Mouse (Mus musculus): Measurements from ENCODE around the gene Gm5737. TPM values are rescaled to one million over a fixed set of nuclear protein-coding genes. Genes with fewer than 3 reads are reported as not detected.

The Gm5737 gene
- total and polyA plus RNA-seq, 3 experiments, result 0.34 to 0.70 TPM; not detected in 1

GRCm38 (mm10) chr7:120865832-120866231 lies 53.7 kb downstream of the Gm5737 start:
- peak; percentile 41 to 66 for DNase-seq
- H3K27ac ChIP-seq, result peak overlapping the region; percentile 59
- H3K27me3 ChIP-seq (ENCODE audit: control insufficient read depth, insufficient read depth, low read length), result no peaks in the 10 kb centered on the region
- H3K4me3 ChIP-seq, result no peak overlapping the region
- no peak overlapping the region for H3K9ac ChIP-seq (ENCODE audit: low read depth, low read length)
- peaks cover 17% of the 10 kb centered on the region for H3K4me1 ChIP-seq (ENCODE audit: control insufficient read depth, insufficient read depth, low read length)
- intact Hi-C loops (cut with DNase I), result no loop called here
- H3K36me3 ChIP-seq (ENCODE audit: control insufficient read depth, insufficient read depth, low read length), result peaks cover 4% of the 10 kb centered on the region
- TF ChIP-seq EP300 (IDR thresholded peaks at IDR 0.05; ENCODE audit: insufficient read depth, low read depth, low read length) (no peak), CTCF (IDR thresholded peaks at IDR 0.05) (no peak), POLR2A (IDR thresholded peaks at IDR 0.05; ENCODE audit: insufficient read depth, low read depth, low read length) (no peak)
- WGBS, result 62% methylated on average over 4 of the region's 4 CpGs
- peaks cover 1% of the 10 kb centered on the region; the same call in 1 of the 2 replicates for H3K79me2 ChIP-seq (replicated peaks; ENCODE audit: control insufficient read depth, insufficient read depth, low read length)

- Histone ChIP-seq H3K27me3 (ENCODE audit: control insufficient read depth, insufficient read depth, low read length) (no peaks in the 10 kb centered on the region), H3K27ac (peak overlapping the region; percentile 59; the same call in 1 of the 2 replicates), H3K79me2 (replicated peaks; ENCODE audit: control insufficient read depth, insufficient read depth, low read length) (peaks cover 4% of the 10 kb centered on the region; the same call in 1 of the 2 replicates), H3K4me1 (ENCODE audit: control insufficient read depth, insufficient read depth, low read length) (peaks cover 16% of the 10 kb centered on the region), H3K4me3 (no peak overlapping the region), H3K9ac (ENCODE audit: low read depth, low read length) (no peak overlapping the region), H3K36me3 (ENCODE audit: control insufficient read depth, insufficient read depth, low read length) (peaks cover 4% of the 10 kb centered on the region)
- WGBS, result 83% methylated on average over 2 of the region's 2 CpGs
- intact Hi-C loops (cut with DNase I), result no loop called here
- no peak for TF ChIP-seq CTCF (IDR thresholded peaks at IDR 0.05)
- no peak for TF ChIP-seq POLR2A (IDR thresholded peaks at IDR 0.05; ENCODE audit: insufficient read depth, low read depth, low read length)
- no peak for TF ChIP-seq EP300 (IDR thresholded peaks at IDR 0.05; ENCODE audit: insufficient read depth, low read depth, low read length)
- DNase-seq, result no peak
Measured at GRCm38 (mm10) chr7:120866684-120867083, 54.5 kb downstream of the Gm5737 start.

- H3K36me3 ChIP-seq (ENCODE audit: control insufficient read depth, insufficient read depth, low read length), result peaks cover 4% of the 10 kb centered on the region
- WGBS, result 95% methylated on average over 1 of the region's 1 CpGs
- DNase-seq, result no peak
Measured at GRCm38 (mm10) chr7:120867720-120868119, 55.6 kb downstream of the Gm5737 start.

GRCm38 (mm10) chr7:120869883-120870282 lies 57.7 kb downstream of the Gm5737 start:
- Histone ChIP-seq H3K9ac (ENCODE audit: low read depth, low read length) (no peak overlapping the region), H3K27ac (no peak overlapping the region), H3K4me3 (no peak overlapping the region), H3K27me3 (ENCODE audit: control insufficient read depth, insufficient read depth, low read length) (no peaks in the 10 kb centered on the region), H3K79me2 (replicated peaks; ENCODE audit: control insufficient read depth, insufficient read depth, low read length) (peaks cover 4% of the 10 kb centered on the region; the same call in 1 of the 2 replicates), H3K36me3 (ENCODE audit: control insufficient read depth, insufficient read depth, low read length) (peaks cover 2% of the 10 kb centered on the region), H3K4me1 (ENCODE audit: control insufficient read depth, insufficient read depth, low read length) (peaks cover 16% of the 10 kb centered on the region)
- DNase-seq, result no peak
- intact Hi-C loops (cut with DNase I), result no loop called here
- WGBS, result 34% methylated on average over 5 of the region's 5 CpGs
- TF ChIP-seq CTCF (IDR thresholded peaks at IDR 0.05), result no peak
- no peak for TF ChIP-seq POLR2A (IDR thresholded peaks at IDR 0.05; ENCODE audit: insufficient read depth, low read depth, low read length)
- no peak for TF ChIP-seq EP300 (IDR thresholded peaks at IDR 0.05; ENCODE audit: insufficient read depth, low read depth, low read length)

More at GRCm38 (mm10) chr7:120867720-120868119, 55.6 kb downstream of the Gm5737 start:
- no peak overlapping the region for H3K9ac ChIP-seq (ENCODE audit: low read depth, low read length)
- peaks cover 15% of the 10 kb centered on the region for H3K4me1 ChIP-seq (ENCODE audit: control insufficient read depth, insufficient read depth, low read length)
- peaks cover 4% of the 10 kb centered on the region; the same call in 1 of the 2 replicates for H3K79me2 ChIP-seq (replicated peaks; ENCODE audit: control insufficient read depth, insufficient read depth, low read length)
- H3K27ac ChIP-seq, result no peak overlapping the region
- no peak overlapping the region for H3K4me3 ChIP-seq
- no peaks in the 10 kb centered on the region for H3K27me3 ChIP-seq (ENCODE audit: control insufficient read depth, insufficient read depth, low read length)
- intact Hi-C loops (cut with DNase I), result no loop called here
- TF ChIP-seq CTCF (IDR thresholded peaks at IDR 0.05), result no peak
- no peak for TF ChIP-seq POLR2A (IDR thresholded peaks at IDR 0.05; ENCODE audit: insufficient read depth, low read depth, low read length)
- no peak for TF ChIP-seq EP300 (IDR thresholded peaks at IDR 0.05; ENCODE audit: insufficient read depth, low read depth, low read length)

- peaks cover 12% of the 10 kb centered on the region for H3K4me1 ChIP-seq (ENCODE audit: control insufficient read depth, insufficient read depth, low read length)
- no peaks in the 10 kb centered on the region for H3K27me3 ChIP-seq (ENCODE audit: control insufficient read depth, insufficient read depth, low read length)
- H3K79me2 ChIP-seq (replicated peaks; ENCODE audit: control insufficient read depth, insufficient read depth, low read length), result peaks cover 4% of the 10 kb centered on the region; the same call in 1 of the 2 replicates
- no peak overlapping the region for H3K9ac ChIP-seq (ENCODE audit: low read depth, low read length)
- TF ChIP-seq EP300 (IDR thresholded peaks at IDR 0.05; ENCODE audit: insufficient read depth, low read depth, low read length), result no peak
- TF ChIP-seq POLR2A (IDR thresholded peaks at IDR 0.05; ENCODE audit: insufficient read depth, low read depth, low read length), result no peak
- TF ChIP-seq CTCF (IDR thresholded peaks at IDR 0.05), result no peak
- no peak overlapping the region for H3K27ac ChIP-seq
- no peak for DNase-seq
- no peak overlapping the region for H3K4me3 ChIP-seq
- WGBS, result 47% methylated on average over 5 of the region's 5 CpGs
- intact Hi-C loops (cut with DNase I), result no loop called here
- H3K36me3 ChIP-seq (ENCODE audit: control insufficient read depth, insufficient read depth, low read length), result peaks cover 2% of the 10 kb centered on the region
Measured at GRCm38 (mm10) chr7:120870431-120871008, 58.4 kb downstream of the Gm5737 start.

GRCm38 (mm10) chr7:120873083-120873482 lies 60.9 kb downstream of the Gm5737 start:
- intact Hi-C loops (cut with DNase I), result no loop called here
- WGBS, result 63% methylated on average over 12 of the region's 12 CpGs
- no peak overlapping the region for H3K4me3 ChIP-seq
- TF ChIP-seq POLR2A (IDR thresholded peaks at IDR 0.05; ENCODE audit: insufficient read depth, low read depth, low read length), result no peak
- TF ChIP-seq EP300 (IDR thresholded peaks at IDR 0.05; ENCODE audit: insufficient read depth, low read depth, low read length), result no peak
- no peak for TF ChIP-seq CTCF (IDR thresholded peaks at IDR 0.05)
- no peaks in the 10 kb centered on the region; the same call in 1 of the 2 replicates for H3K36me3 ChIP-seq (ENCODE audit: control insufficient read depth, insufficient read depth, low read length)
- H3K4me1 ChIP-seq (ENCODE audit: control insufficient read depth, insufficient read depth, low read length), result peaks cover 8% of the 10 kb centered on the region
- no peak overlapping the region for H3K9ac ChIP-seq (ENCODE audit: low read depth, low read length)
- no peak overlapping the region for H3K27ac ChIP-seq
- no peaks in the 10 kb centered on the region for H3K27me3 ChIP-seq (ENCODE audit: control insufficient read depth, insufficient read depth, low read length)
- H3K79me2 ChIP-seq (replicated peaks; ENCODE audit: control insufficient read depth, insufficient read depth, low read length), result peaks cover 4% of the 10 kb centered on the region; the same call in 1 of the 2 replicates
- DNase-seq, result peak; percentile 37 to 38
